Mouse (Mus musculus): ENCODE measurements around the gene Slc10a3.
"Not testable (repeated sequence)": the region's sequence is repeated elsewhere in the genome, so short reads cannot be mapped to it uniquely, and the experiment has no call there.

GRCm38 (mm10) chrX:74357069-74357468, 16.1 kb downstream of the Slc10a3 start:
- TF ChIP-seq POLR2A, CTCF (IDR thresholded peaks at IDR 0.05; ENCODE audit: insufficient read depth, low read depth, low read length): not testable (repeated sequence)

Data from olfactory bulb, adult 2 months (tissue).